Mouse (Mus musculus) bone marrow, adult 2 months (tissue): ENCODE data around the gene Rbm4. TPM values are rescaled to one million over a fixed set of nuclear protein-coding genes. Genes with fewer than 3 reads are reported as not detected.

Experiments
- H3K27ac ChIP-seq: fragments of 200-500 bp; 2 replicates; pipeline ENCODE4 v1.5.1; 2012; ENCODE audit warnings: low read depth, mild to moderate bottlenecking, control low read depth, inconsistent platforms, low read length; ENCODE audit not compliant: control insufficient read depth, poor library complexity, insufficient read depth
- H3K4me1 ChIP-seq: fragments of 200-500 bp; 2 replicates; pipeline ENCODE4 v1.6.1; 2011; ENCODE audit warnings: low read length; ENCODE audit not compliant: control insufficient read depth, insufficient read depth
- H3K4me3 ChIP-seq: fragments of 200-500 bp; replicated peaks from 2 replicates; pipeline ENCODE3; 2011; ENCODE audit warnings: mild to moderate bottlenecking, low read depth, low read length, control low read depth; ENCODE audit not compliant: control insufficient read depth
- CTCF ChIP-seq: fragments of 200-500 bp; IDR thresholded peaks from 2 replicates; pipeline ENCODE4 v1.5.1; 2011; ENCODE audit warnings: low read length, control low read depth; ENCODE audit not compliant: control insufficient read depth, insufficient read depth
- POLR2A ChIP-seq: fragments of 200-500 bp; IDR thresholded peaks from 2 replicates; pipeline ENCODE4 v1.6.1; 2011; ENCODE audit warnings: low read depth, mild to moderate bottlenecking, control low read depth, low read length, borderline replicate concordance; ENCODE audit not compliant: control insufficient read depth
- WGBS: fragments of 180-500 bp; shearing (Covaris S2); methylation state at CpG from one replicate; pipeline ENCODE4 v1.1.7; 2018; 5-methylcytosine and 5-hydroxymethylcytosine counted together
- polyA plus RNA-seq: library from polyadenylated mRNA; stranded (reverse); fragments of >200 nt; gene quantifications from 2 replicates; pipeline ENCODE4 v1.2.4, GENCODE M21; 2011; ENCODE audit warnings: low replicate concordance; ENCODE audit not compliant: missing spikeins, insufficient read depth, insufficient read length

Rbm4 gene
- polyA plus RNA-seq = 19.9 and 30.3 TPM in 2 replicates

DNA sequence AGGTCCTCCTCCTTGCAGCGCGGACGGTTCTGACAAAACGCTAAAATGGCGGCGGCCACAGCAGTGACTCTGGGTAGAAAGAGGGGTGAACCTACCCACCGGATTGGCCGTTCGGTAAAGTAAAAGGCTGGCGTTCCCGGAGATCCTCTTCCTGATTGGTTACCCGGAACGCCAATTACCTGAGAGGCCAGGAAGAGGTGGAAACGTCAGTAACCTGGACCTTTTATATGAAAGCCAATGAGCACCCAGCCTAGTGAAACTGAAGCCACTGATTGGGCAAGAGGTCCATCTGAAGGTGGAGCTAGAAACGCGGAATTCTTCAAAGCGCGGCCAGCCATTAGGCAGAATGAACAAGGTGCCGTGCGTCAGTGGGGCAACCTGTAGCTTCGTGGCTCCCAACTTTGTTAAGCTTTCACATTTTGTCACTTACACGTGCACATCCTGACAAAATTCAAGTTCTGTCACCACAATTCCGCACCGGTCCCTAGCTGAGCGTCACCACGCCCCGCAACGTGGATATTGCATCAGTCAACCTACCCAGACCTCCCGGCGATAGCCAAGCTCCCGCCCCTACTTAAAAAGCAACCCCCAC is at the start of gene Rbm4:
Gene Rbm4, minus strand, starts transcription at position 71 of the 592 bp plus-strand sequence.
- peak within 1 kb of the TSS; percentile 87 for H3K4me3 ChIP-seq
- WGBS = under 1% methylated on average over 31 of the region's 31 CpGs
- H3K4me1 ChIP-seq = no peaks in the 10 kb centered on the region; the same call in 1 of the 2 replicates
- TF ChIP-seq POLR2A = 0 out of 2 replicates have a peak, but pooled peaks have one; percentile 35
- TF ChIP-seq CTCF = no peak
- peak within 1 kb of the TSS; percentile 51 for H3K27ac ChIP-seq

DNA sequence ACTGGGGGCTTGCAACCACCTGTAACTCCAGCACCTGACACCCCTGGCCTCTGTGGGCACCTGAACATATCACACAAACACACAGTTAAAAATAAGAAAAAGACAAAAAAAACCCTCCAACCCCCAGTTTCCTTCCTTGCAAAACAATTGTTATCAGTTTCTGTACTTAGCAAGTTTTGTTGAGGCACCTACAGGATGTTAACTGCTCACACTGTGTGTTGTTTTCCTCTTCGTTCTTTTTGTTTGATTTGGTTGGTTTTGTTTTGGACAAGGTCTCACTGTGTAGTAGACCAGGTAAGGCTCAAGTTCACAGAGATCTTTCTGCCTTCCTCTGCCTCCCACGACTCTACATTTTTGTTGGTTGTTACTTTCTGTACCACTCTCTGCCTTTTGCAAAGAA is 48.9 kb upstream of the Rbm4 start:
- 47% methylated on average over 2 of the region's 2 CpGs for WGBS
- H3K4me1 ChIP-seq = peaks cover 1% of the 10 kb centered on the region; the same call in 1 of the 2 replicates
- no peak overlapping the region for H3K27ac ChIP-seq
- TF ChIP-seq CTCF (no peak), POLR2A (no peak)
- no peak overlapping the region for H3K4me3 ChIP-seq

- Histone ChIP-seq H3K4me3 (no peak overlapping the region), H3K27ac (no peak overlapping the region), H3K4me1 (peaks cover 1% of the 10 kb centered on the region; the same call in 1 of the 2 replicates)
- 69% methylated on average over 9 of the region's 9 CpGs for WGBS
- TF ChIP-seq POLR2A = no peak
Observed at GRCm38 (mm10) chr19:4840848-4841247, 47.1 kb upstream of the Rbm4 start.

GRCm38 (mm10) chr19:4839149-4839548 is 45.4 kb upstream of the Rbm4 start, which contains the start of the genes Ccs and Ccdc87:
Gene Ccs (minus strand): TSS chr19:4839332.
Gene Ccdc87 (plus strand): TSS chr19:4839366.
- Histone ChIP-seq H3K4me1 (peaks cover 1% of the 10 kb centered on the region; the same call in 1 of the 2 replicates), H3K4me3 (peak within 1 kb of the TSS; percentile 71), H3K27ac (no peak within 1 kb of the TSS)
- peak; percentile 22; the same call in 1 of the 2 replicates for TF ChIP-seq CTCF
- TF ChIP-seq POLR2A = peak; percentile 66
- WGBS = under 1% methylated on average over 25 of the region's 25 CpGs

GRCm38 (mm10) chr19:4838526-4839140 is 44.9 kb upstream of the Rbm4 start:
- TF ChIP-seq POLR2A (no peak), CTCF (no peak)
- H3K27ac ChIP-seq = no peak overlapping the region
- H3K4me1 ChIP-seq = peaks cover 1% of the 10 kb centered on the region; the same call in 1 of the 2 replicates
- H3K4me3 ChIP-seq = peak overlapping the region; percentile 71
- WGBS = 20% methylated on average over 10 of the region's 10 CpGs

DNA sequence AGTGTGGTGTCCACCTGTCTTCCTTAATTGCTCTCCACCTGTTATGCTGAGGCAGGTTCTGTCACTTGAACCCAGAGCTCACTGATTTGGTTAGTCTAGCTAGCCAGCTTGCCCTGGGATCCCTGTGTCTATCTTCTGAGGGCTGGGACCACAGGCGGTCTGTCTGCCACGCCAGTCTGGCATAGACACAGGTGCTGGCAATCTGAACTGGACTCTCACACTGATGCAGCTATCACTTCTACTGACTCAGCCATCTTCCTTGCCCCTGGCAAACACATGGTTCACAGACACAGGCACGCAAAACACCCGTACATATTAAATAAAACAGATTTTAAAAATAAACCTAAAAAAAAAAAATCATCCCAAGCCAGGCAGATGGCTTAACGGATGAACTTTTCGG is 43.3 kb upstream of the Rbm4 start:
- no peak overlapping the region for H3K27ac ChIP-seq
- TF ChIP-seq CTCF = no peak
- TF ChIP-seq POLR2A = no peak
- 88% methylated on average over 6 of the region's 6 CpGs for whole genome bisulfite sequencing
- peaks cover 1% of the 10 kb centered on the region; the same call in 1 of the 2 replicates for H3K4me1 ChIP-seq
- no peak overlapping the region for H3K4me3 ChIP-seq

GRCm38 (mm10) chr19:4836096-4836495 is 42.4 kb upstream of the Rbm4 start:
- no peak overlapping the region for H3K4me3 ChIP-seq
- 84% methylated on average over 2 of the region's 2 CpGs for WGBS
- TF ChIP-seq POLR2A = no peak
- no peak for TF ChIP-seq CTCF
- H3K4me1 ChIP-seq = peaks cover 1% of the 10 kb centered on the region; the same call in 1 of the 2 replicates
- H3K27ac ChIP-seq = no peak overlapping the region

DNA sequence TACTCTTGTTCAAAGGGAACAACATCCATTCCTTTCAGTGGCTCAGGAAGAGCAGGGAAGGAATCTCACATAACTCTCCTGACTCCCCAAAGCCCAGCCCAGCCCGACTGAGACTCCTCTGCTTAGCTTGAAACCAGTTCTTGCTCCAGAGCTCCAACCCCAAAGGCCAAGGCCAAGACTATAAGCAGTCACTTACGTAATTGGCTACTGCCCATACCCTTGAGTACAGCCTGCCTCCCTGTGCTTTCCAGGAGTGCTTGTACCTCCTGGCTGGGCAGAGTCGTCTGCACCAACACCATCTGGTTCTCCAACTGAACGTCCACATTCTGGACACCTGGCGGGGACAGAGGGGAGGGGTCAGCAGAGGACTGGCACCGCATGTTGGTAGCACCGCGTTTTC is 40.3 kb upstream of the Rbm4 start:
- H3K4me3 ChIP-seq = no peak overlapping the region

DNA sequence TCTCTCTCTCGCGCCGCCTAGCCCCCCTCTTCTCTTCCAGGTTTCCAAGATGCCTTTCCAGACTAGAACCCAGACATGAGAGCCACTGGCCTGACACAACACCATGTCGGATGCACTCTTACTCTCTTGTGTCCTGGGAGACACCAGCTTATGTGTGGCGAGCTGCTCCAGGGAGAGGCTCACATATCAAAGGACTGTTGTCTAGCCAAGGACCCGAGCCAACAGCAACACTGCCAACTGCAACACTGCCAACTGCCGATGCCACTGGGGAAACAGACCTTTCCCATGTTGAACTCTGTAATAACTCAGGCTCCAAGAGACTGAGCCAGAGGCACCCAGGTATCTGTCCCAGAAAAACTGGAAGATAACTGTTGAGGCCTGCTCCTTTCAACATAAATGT is 35.5 kb upstream of the Rbm4 start:
- 87% methylated on average over 7 of the region's 7 CpGs for WGBS
- TF ChIP-seq CTCF = no peak
- TF ChIP-seq POLR2A = no peak

More for the DNA sequence above, 40.3 kb upstream of the Rbm4 start:
- Histone ChIP-seq H3K27ac (no peak overlapping the region), H3K4me1 (peaks cover 1% of the 10 kb centered on the region; the same call in 1 of the 2 replicates)
- TF ChIP-seq CTCF = no peak
- TF ChIP-seq POLR2A = no peak
- 89% methylated on average over 8 of the region's 8 CpGs for WGBS

More for the DNA sequence above, 35.5 kb upstream of the Rbm4 start:
- Histone ChIP-seq H3K4me1 (no peaks in the 10 kb centered on the region), H3K27ac (no peak overlapping the region), H3K4me3 (no peak overlapping the region)
